Mouse (Mus musculus) midbrain, embryonic 16.5 days (tissue): Measurements from ENCODE around the gene Abhd16a. TPM values are rescaled to one million over a fixed set of nuclear protein-coding genes. Genes with fewer than 3 reads are reported as not detected.

ENCODE experiments used
- ATAC-seq: fragments of 200-750 bp; cut with Nextera tagmentation; 2 replicates; pipeline ENCODE4 v1.8.0; 2017; ENCODE audit warnings: moderate TSS enrichment
- H3K27ac ChIP-seq: fragments of 300-500 bp; sonication (generic); 2 replicates; pipeline ENCODE4 v1.5.1; 2014; ENCODE audit warnings: mild to moderate bottlenecking, low read length, mixed read lengths
- H3K27me3 ChIP-seq: fragments of 300-500 bp; sonication (generic); 2 replicates; pipeline ENCODE4 v1.6.1; 2014; ENCODE audit warnings: low read depth, low read length, mixed read lengths; ENCODE audit not compliant: control insufficient read depth, insufficient read depth
- H3K36me3 ChIP-seq: fragments of 300-500 bp; sonication (generic); 2 replicates; pipeline ENCODE4 v1.6.1; 2014; ENCODE audit warnings: mild to moderate bottlenecking, low read length, moderate library complexity, mixed read lengths; ENCODE audit not compliant: control insufficient read depth, insufficient read depth
- H3K4me1 ChIP-seq: fragments of 300-500 bp; sonication (generic); 2 replicates; pipeline ENCODE4 v1.6.1; 2014; ENCODE audit warnings: mild to moderate bottlenecking, low read length, mixed read lengths; ENCODE audit not compliant: control insufficient read depth, insufficient read depth
- H3K4me2 ChIP-seq: fragments of 300-500 bp; sonication (generic); 2 replicates; pipeline ENCODE4 v1.6.1; 2014; ENCODE audit warnings: mild to moderate bottlenecking, low read length, mixed read lengths
- H3K4me3 ChIP-seq: fragments of 300-500 bp; sonication (generic); 2 replicates; pipeline ENCODE4 v1.5.1; 2014; ENCODE audit warnings: low read depth, mild to moderate bottlenecking, low read length, moderate library complexity, mixed read lengths
- H3K9ac ChIP-seq: fragments of 300-500 bp; sonication (generic); 2 replicates; pipeline ENCODE4 v1.6.1; 2014; ENCODE audit warnings: low read depth, low read length, mixed read lengths
- H3K9me3 ChIP-seq: fragments of 300-500 bp; sonication (generic); replicated peaks from 2 replicates; pipeline ENCODE4 v1.6.1; 2014; ENCODE audit warnings: mild to moderate bottlenecking, low read length, mixed read lengths; ENCODE audit not compliant: control insufficient read depth, poor library complexity, severe bottlenecking
- WGBS: fragments of 180-500 bp; shearing (Covaris S2); extraction: QIAGEN DNeasy Blood & Tissue Kit; methylation state at CpG from one replicate; pipeline ENCODE4 v1.1.7; 2014; 5-methylcytosine and 5-hydroxymethylcytosine counted together
- polyA plus RNA-seq: library from polyadenylated mRNA; unstranded; fragments of >200 nt; fragmentation: Nextera tagmentation; extraction: Ambion mirVana; gene quantifications from 2 replicates; pipeline ENCODE4 v1.2.1, GENCODE M21; 2015

The Abhd16a gene
- polyA plus RNA-seq, 1 experiment from 2014 or later = 107 TPM

DNA sequence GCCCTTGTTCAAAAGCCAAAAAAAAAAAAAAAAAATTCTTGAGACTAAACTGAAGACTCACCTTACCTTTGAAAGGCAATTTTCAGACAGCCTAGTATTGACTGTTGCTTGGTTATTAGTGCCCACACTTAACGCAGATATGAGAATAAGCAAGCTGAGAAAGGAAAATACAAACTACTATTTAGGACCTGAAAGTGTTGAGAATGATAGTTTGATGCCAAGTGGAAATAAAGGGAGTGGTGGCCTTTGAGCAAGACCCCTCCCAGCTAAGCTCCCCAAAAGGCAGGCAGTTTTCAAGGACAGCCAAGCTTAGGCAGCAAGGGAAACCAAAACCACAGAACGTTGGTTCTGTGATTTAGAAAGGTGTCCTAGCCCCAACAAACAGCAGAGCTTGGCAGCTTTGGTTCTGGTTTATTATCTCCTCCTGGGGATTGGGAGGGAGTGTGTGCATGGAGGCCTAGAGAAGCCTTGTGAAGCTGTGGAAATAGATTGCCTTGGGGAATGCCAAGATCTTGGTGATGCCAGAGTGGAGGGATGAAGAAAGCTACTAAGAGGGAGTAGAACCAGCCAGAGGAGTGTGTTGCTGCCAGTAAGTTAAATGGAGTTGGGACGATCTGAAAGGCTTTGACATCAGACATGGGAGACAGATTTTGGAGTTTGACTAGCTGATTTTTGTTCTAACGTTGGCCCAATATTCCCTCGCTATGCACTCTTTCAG lies 59.0 kb downstream of the Abhd16a start:
- H3K36me3 ChIP-seq = peaks cover 67% of the 10 kb centered on the region
- no peak overlapping the region for H3K9ac ChIP-seq
- no peak overlapping the region for H3K4me3 ChIP-seq
- no peak overlapping the region for H3K27ac ChIP-seq
- ATAC-seq = no peak
- H3K27me3 ChIP-seq = no peaks in the 10 kb centered on the region
- no peaks in the 10 kb centered on the region for H3K4me1 ChIP-seq
- WGBS = 62% methylated on average over 5 of the region's 5 CpGs
- no peak overlapping the region for H3K4me2 ChIP-seq
- H3K9me3 ChIP-seq = no peaks in the 10 kb centered on the region

DNA sequence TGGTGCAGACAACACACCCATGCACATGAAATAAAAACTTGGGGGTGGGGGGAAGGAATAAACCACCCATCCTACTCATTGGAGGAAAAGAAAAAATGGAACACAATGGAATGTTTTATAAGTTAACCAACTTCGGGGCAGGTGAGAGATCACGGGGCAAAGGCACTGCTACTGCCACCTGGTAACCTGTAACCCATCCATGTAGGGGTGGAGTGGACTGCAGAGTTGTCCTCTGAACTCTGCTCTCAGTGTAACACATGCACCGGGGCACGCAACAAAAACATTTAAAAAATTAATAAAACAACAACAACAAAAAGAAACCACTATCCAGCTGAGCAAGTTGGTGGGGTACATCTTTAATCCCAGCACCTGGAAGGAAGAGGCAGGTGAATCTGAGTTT lies 63.1 kb downstream of the Abhd16a start:
- no peaks in the 10 kb centered on the region for H3K4me1 ChIP-seq
- WGBS = 93% methylated on average over 4 of the region's 4 CpGs

More for the DNA sequence above, 63.1 kb downstream of the Abhd16a start:
- Histone ChIP-seq H3K4me2 (no peak overlapping the region), H3K4me3 (no peak overlapping the region), H3K9me3 (no peaks in the 10 kb centered on the region), H3K9ac (no peak overlapping the region), H3K27ac (no peak overlapping the region), H3K27me3 (no peaks in the 10 kb centered on the region), H3K36me3 (peaks cover 74% of the 10 kb centered on the region)
- ATAC-seq = no peak

Other genes with a start within 250 kb of the Abhd16a start
- gene Skiv2l, start 239.1 kb upstream of the Abhd16a start, polyA plus RNA-seq = 62.1 and 62.4 TPM in 2 replicates
- gene Nelfe, start 238.9 kb upstream of the Abhd16a start, polyA plus RNA-seq = 79.8 and 86.5 TPM in 2 replicates
- gene Cfb, start 226.7 kb upstream of the Abhd16a start, polyA plus RNA-seq = 0.51 and 1.4 TPM in 2 replicates
- gene Zbtb12, start 209.8 kb upstream of the Abhd16a start, polyA plus RNA-seq = 12.4 and 13.1 TPM in 2 replicates
- gene Gm20547, start 207.2 kb upstream of the Abhd16a start, polyA plus RNA-seq = 0.16 TPM in 1 of 2 replicates, not detected in the other
- 1.6 and 2.4 TPM in 2 replicates for gene C2, start 191.0 kb upstream of the Abhd16a start, polyA plus RNA-seq
- gene Ehmt2, start 190.8 kb upstream of the Abhd16a start, polyA plus RNA-seq = 99.8 and 102 TPM in 2 replicates
- 0.09 TPM in 1 of 2 replicates, not detected in the other for gene Slc44a4, start 174.8 kb upstream of the Abhd16a start, polyA plus RNA-seq
- gene Neu1, start 158.0 kb upstream of the Abhd16a start, polyA plus RNA-seq = 38.6 and 42.3 TPM in 2 replicates
- gene Hspa1b, start 130.0 kb upstream of the Abhd16a start, polyA plus RNA-seq = 0.24 TPM in 1 of 2 replicates, not detected in the other
- gene Gm20481, start 119.4 kb upstream of the Abhd16a start, polyA plus RNA-seq = not detected in 2 replicates
- 13.4 and 19.3 TPM in 2 replicates for gene Hspa1a, start 117.1 kb upstream of the Abhd16a start, polyA plus RNA-seq
- gene Hspa1l, start 116.6 kb upstream of the Abhd16a start, polyA plus RNA-seq = 2.0 and 2.4 TPM in 2 replicates
- gene Lsm2, start 107.4 kb upstream of the Abhd16a start, polyA plus RNA-seq = 97.2 and 107 TPM in 2 replicates
- 54.8 and 56.5 TPM in 2 replicates for gene Vars, start 88.3 kb upstream of the Abhd16a start, polyA plus RNA-seq
- 0.16 and 0.26 TPM in 2 replicates for gene Vwa7, start 72.7 kb upstream of the Abhd16a start, polyA plus RNA-seq
- 0.71 and 1.1 TPM in 2 replicates for gene Sapcd1, start 61.2 kb upstream of the Abhd16a start, polyA plus RNA-seq
- 1.9 and 2.4 TPM in 2 replicates for gene Msh5, start 42.5 kb upstream of the Abhd16a start, polyA plus RNA-seq
- gene Clic1, start 39.3 kb upstream of the Abhd16a start, polyA plus RNA-seq = 51.2 and 54.7 TPM in 2 replicates
- 312 and 341 TPM in 2 replicates for gene Ddah2, start 30.2 kb upstream of the Abhd16a start, polyA plus RNA-seq
- gene Ly6g6c, start 23.9 kb upstream of the Abhd16a start, polyA plus RNA-seq = 0.30 TPM in 1 of 2 replicates, not detected in the other
- gene Mpig6b, start 23.1 kb upstream of the Abhd16a start, polyA plus RNA-seq = 0.12 and 0.15 TPM in 2 replicates
- 0.26 and 0.31 TPM in 2 replicates for gene Ly6g6e, start 12.4 kb upstream of the Abhd16a start, polyA plus RNA-seq
- gene Ly6g6d, start 11.2 kb upstream of the Abhd16a start, polyA plus RNA-seq = 0.57 and 1.5 TPM in 2 replicates
- gene Ly6g6f, start 3.7 kb upstream of the Abhd16a start, polyA plus RNA-seq = not detected in 2 replicates
- gene Ly6g5c, start 19.0 kb downstream of the Abhd16a start, polyA plus RNA-seq = not detected in 2 replicates
- 1.5 TPM in 2 replicates for gene Ly6g5b, start 26.2 kb downstream of the Abhd16a start, polyA plus RNA-seq
- gene Gpank1, start 32.2 kb downstream of the Abhd16a start, polyA plus RNA-seq = 24.3 and 26.4 TPM in 2 replicates
- gene Csnk2b, start 32.8 kb downstream of the Abhd16a start, polyA plus RNA-seq = 315 and 331 TPM in 2 replicates
- 7.8 and 8.7 TPM in 2 replicates for gene D17H6S53E, start 37.1 kb downstream of the Abhd16a start, polyA plus RNA-seq
- 0.24 and 0.29 TPM in 2 replicates for gene Apom, start 42.8 kb downstream of the Abhd16a start, polyA plus RNA-seq
- 70.5 and 75.7 TPM in 2 replicates for gene Bag6, start 45.9 kb downstream of the Abhd16a start, polyA plus RNA-seq
- 148 and 167 TPM in 2 replicates for gene Prrc2a, start 75.6 kb downstream of the Abhd16a start, polyA plus RNA-seq
- 6.2 and 6.9 TPM in 2 replicates for gene Aif1, start 86.8 kb downstream of the Abhd16a start, polyA plus RNA-seq
- gene Lst1, start 99.2 kb downstream of the Abhd16a start, polyA plus RNA-seq = 4.7 and 5.9 TPM in 2 replicates
- 0.48 and 0.62 TPM in 2 replicates for gene Ltb, start 105.2 kb downstream of the Abhd16a start, polyA plus RNA-seq
- gene Tnf, start 112.7 kb downstream of the Abhd16a start, polyA plus RNA-seq = not detected in 2 replicates
- 0.45 and 1.1 TPM in 2 replicates for gene Lta, start 116.1 kb downstream of the Abhd16a start, polyA plus RNA-seq
- gene Gm16181, start 131.6 kb downstream of the Abhd16a start, polyA plus RNA-seq = 0.38 and 0.57 TPM in 2 replicates
- 111 and 139 TPM in 2 replicates for gene Atp6v1g2, start 144.4 kb downstream of the Abhd16a start, polyA plus RNA-seq
- gene Nfkbil1, start 146.5 kb downstream of the Abhd16a start, polyA plus RNA-seq = 9.2 and 9.4 TPM in 2 replicates
- 339 and 357 TPM in 2 replicates for gene Ddx39b, start 152.5 kb downstream of the Abhd16a start, polyA plus RNA-seq
- 82.5 and 109 TPM in 2 replicates for gene H2-D1, start 173.5 kb downstream of the Abhd16a start, polyA plus RNA-seq
- gene H2-Q1, start 231.1 kb downstream of the Abhd16a start, polyA plus RNA-seq = 0.38 and 0.52 TPM in 2 replicates